Mouse (Mus musculus) retina, embryonic 14.5 days (tissue): ENCODE data around the gene Gm49450.
"Not testable (repeated sequence)": the region's sequence is repeated elsewhere in the genome, so short reads cannot be mapped to it uniquely, and the experiment has no call there.

Experiments
- DNase-seq: peaks from one replicate; pipeline ENCODE4 v3.0.0-alpha.2; 2015; ENCODE audit warnings: low spot score

Gene Gm49450

DNA sequence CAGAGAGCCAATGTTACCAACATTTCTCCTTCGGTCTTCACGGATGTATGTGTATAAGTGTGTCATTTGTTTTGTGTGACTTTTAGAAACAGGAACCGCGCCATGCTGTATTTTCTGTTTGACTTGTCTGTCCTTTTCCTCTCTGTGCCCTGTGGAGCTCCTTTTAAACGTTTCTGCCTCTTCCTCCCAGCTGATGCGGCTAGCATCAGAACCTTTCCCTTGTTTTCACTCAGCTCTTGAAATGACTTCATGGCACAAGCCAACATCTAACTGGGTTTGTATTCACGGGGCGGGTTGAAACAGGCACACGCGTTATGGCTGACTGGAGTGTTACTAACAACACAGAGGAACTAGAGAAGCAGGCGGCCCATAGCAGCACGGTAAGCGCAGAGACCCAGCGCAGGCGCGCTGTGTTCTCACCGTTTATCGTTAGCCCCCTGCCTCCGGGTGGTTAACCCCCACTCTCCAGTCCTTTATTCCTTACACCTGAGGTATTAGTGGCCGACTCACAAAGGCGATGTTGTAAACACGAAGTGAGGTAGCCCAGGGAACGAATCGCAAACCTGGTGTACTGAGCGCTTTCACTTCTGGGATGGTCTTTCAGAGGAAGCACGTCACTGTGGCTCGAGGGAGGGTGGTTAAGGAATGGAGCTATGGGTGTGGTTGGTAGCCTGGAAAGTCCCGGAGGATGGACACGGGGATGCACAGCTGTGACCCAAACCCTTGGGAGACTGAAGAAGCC is 32.1 kb upstream of the Gm49450 start:
- peak; percentile 77 for DNase-seq

DNA sequence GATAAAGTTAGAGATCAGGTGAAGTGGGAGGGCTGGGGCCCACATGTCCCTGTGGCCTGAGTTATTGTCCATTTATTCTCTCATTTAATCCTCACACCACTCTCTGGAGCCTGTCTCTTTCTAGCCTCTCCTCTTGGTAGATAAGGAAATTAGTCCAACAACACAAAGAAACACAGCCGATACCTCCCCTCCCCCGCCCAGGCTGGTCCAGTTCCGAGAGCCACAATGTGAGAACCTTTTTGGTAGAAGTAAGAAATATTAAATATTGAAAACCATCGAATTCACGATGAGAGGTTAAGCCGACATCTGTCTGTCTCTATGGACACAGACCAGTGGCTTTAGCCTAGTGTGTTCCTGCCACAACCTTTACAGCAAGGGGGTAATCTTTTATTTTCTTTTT is 31.3 kb upstream of the Gm49450 start:
- peak; percentile 57 for DNase-seq

DNA sequence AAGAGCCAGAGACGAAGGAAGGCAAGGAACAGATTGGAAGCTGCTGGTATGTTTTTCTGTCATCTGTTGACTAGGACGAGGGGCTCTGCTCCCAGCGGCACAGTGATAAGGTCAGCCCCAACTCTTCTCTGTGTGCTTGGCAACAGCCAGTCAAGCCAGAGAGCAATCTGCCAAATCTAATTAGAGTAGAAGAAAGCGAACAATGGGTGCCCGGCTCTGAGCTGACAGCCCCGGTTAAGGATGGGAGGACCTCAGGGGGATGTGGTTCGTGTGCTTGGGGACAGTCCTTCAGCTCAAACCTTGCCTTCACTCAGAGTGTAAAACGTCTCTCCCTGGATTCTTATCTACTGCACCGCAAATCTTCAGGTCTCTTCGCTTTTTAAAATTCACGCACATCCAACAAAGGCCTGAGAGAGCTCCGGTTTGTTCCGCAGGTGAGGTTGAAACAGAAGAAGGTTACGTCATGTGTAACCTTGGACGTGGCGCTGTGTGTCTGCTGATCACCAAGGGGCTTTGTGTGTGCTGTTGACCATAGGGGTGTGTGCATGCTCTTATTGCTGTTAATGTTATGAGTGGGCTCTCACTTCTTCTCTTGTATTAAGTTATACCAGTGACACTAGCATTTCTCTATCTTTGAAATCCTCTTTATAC is 30.2 kb upstream of the Gm49450 start:
- DNase-seq, result peak; percentile 98

DNA sequence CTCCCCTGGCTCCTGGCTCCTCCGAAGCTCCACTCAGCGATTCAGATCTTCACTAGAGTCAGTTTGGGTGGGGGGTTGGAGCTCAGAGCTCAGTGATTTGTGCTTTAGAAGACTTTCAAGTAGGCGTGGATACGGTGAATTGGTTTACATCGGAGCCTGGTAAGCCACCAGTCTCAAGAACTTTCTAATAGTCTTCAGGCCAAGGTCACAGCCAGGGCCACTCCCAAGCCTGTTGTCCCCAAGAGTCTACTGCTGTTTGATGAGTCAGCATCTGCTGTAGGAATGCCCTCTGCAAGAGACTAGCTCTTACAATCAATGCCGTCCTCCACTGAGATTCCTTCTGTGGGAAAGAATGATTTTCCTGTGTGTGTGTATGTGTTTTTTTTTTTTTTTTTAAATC is 28.7 kb upstream of the Gm49450 start:
- no peak for DNase-seq

DNA sequence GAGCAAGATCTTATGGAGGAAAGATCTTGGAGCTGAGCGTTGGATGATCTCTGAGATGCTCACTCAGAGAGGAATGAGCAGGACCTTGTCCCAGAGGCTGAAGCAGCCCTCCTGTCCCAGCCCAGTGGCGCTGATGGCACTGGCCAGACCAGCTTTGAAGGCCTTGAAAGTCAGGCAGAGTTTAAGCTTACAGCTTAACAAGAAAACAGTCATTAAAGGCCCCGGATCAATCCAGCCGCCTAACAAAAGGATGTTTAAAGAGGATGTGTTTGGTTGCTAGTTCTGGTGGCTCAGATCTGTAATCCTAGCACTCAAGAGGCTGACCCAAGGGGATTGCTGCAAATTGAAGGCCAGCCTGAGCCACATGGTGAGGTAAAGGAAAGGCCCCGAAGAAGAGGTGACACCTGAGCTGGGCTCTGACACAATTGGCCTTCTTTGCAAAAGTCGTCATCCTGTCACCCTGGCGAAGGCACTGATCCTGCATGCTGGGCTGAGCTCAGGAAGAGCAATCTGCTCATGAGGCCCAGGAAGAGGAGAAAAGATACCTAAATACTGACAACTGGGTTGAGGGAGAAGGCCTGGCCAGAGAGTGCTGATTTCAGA is 26.8 kb upstream of the Gm49450 start:
- peak; percentile 23 for DNase-seq

DNA sequence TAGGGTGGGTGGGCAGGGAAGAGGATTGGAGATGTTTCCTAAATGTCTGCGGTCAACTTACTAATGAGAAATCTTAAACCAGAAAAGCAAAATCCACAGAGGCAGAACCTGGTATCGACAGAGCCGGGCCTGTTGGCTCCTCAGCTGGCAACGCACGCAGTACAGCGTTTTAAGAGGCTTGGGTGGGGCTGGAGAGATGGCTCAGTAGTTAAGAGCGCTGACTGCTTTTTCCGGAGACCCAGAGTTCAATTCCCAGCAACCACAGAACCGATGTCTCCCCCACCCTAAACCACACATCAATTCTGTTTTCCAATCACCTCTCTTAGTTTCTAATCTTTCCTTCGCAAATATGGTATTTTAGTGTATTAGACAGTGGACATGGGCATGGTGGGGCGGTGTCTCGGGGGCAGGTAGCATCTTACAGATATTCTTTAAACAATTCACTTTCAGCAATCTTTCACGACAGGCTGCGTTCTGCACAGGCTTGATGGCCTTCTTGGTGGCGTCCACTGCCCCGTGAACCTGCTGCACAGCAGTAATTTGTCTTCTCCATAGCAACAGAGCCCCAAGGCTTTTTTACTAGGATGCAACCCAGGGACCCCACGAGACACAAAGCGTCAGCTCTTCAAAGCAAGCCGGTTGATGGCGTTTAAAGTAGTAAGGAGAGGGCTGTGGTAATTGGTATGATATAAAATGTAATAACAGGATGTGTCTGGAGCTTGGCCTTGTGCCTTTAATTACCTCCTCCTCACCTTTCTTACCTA is 25.2 kb upstream of the Gm49450 start:
- DNase-seq, result peak; percentile 44

DNA sequence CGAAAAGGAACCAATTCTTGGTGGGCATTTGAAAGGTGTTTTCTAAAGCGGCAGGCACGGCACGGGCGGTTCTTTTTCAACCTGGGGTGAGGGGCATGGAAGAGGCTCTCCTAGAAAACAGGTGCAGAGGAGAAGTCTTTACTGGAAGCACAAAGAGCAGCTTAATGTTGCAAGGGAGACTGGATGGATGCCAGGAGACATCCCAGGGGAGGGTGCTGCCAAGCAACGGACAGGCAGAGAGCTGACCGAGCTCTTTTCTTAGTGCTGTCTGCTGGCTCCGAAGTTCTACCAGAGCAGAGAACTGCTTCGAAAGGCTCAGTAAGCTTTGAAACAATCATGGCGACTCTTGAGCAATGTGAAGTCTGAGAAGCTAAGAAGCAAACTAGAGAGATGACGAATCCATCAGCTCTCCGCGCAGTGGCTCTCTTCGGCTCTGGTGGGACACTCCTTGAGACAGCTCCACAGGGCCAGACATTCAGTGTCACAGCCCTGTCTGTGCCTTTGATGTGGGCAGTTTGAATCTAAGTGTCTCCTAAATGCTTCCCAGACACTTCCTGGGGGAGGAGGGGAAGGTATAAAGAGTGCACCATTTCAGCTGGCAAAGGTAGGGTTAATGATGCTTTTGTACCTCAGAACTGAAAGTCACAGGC is 24.5 kb upstream of the Gm49450 start:
- peak; percentile 68 for DNase-seq

DNA sequence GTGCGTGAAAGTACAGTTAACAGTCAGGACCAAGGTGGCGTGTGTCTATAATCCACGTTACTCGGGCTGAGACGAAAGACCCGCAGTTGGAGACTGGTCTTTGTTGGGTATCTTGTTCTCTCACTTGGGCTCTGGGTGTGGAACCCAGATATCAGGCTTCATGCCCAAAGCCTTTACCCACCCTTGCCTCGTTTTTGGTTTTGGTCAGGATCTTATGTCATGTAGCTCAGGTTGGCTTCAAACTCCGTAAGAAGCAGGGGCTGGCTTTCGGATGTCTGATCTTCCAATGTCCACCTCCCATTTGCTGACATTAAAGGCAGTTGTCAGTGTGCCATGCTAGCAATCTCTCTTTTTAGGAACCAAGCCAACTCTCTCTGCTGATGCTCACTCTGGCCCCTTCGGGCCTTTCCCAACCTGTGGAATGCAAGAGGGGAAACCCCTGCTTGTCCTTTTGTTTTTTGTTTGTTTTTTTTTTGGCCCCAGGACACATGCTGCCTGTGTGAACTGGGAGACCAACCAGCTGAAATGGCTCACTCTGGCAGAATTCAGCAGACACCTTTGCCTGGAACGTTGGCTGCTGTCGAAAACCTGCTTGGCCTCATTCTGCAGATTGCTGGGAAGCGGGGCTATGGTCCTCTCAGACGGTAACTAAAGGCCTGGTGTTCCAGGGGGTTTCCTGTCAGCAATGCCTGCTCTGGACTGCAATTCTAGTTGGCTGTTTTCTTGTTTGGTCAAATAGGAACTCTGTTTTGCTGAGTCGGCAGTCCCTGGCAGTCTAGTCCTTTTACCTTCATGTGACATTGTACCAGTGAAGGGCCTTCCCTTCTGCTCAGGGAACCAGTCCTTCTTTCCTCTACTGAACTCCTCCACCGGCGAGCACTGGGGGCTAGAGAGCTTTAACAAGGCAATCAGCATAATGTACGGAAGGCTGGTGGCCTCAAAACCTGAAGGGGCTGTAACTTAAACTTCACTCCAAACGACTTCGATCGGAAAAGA is 23.7 kb upstream of the Gm49450 start:
- peak; percentile 27 for DNase-seq

DNA sequence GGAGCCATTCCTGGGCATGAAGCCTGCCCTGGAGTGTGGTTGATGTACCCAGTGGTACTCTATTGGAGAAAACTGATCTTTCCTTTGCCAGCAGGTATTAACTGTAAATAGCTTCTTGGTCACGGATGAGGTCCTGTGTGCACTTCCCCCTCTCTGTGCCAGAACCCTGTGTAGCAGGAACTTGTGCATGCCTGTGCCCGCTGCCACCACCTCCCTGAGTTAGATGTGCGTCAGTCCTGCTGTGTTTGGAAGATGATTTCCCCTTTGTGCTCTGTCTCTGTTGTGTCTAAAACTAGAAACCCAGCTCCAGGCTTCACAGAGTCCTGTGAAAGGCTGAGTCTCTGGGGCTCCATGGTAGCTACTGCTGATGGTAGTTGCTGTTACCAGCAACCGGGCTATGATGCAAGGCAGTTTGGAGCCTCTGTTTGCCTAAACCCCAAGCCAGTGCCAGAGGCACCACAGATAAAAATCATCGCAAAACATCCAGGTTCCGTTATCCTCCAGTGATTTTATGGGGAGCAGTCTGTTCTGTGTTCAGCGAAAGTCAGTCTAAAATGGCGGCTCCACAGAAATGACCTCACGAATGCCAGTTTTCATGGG is 19.8 kb upstream of the Gm49450 start:
- DNase-seq, result no peak

DNA sequence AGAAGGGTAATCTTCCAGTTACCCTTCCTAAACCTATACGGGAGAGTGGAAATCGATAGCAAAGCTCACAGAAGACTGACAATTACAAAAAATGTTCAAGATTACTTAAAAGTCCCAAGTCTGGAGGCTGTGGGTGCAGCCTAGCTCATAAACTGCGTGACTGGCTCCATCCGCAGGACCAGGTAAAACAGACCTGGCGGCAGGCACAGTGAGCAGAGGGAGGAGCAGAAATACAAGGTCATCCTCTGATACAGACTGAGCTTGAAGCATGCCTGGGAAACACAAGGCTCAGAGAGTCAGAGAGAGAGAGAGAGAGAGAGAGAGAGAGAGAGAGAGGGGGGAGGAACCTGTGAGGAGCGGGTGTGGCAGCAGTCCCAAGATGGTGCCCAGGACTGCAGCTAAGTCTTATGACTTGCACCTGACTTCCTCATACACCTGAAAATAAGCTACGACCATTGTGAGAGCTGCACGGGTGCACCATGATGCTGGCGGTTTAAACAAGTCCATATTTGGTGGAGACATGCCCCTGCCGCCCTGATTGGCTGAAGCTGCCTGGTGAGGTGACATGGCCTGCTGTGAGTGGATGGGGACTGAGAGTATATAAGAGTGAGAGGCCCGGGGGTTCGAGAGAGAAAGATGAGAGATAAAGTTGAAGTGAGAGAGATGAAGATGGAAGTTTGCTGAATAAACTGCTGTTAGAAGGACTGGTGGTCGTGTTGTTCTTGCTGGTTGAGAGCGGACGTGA is 18.4 kb upstream of the Gm49450 start:
- DNase-seq, result not testable (repeated sequence)

DNA sequence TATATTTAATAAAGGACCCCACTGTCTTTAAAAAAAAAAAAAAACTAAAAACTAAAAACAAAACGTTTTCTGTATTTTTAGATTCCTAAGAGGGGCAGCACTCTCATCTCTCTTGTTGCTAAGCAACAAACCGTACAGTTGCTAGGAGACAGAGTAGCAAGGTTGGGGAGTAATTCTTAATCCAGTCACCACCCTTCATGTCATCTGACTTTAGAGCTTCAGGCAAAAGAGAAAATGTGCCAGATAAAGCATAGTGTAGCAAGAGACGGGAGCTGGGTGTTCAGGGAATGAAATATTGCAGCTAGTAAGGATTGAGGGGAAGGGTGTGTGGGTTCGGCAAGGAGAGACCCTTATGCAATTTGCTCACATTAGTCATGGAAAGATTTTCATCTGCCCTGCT is 17.8 kb upstream of the Gm49450 start:
- DNase-seq, result peak; percentile 45

DNA sequence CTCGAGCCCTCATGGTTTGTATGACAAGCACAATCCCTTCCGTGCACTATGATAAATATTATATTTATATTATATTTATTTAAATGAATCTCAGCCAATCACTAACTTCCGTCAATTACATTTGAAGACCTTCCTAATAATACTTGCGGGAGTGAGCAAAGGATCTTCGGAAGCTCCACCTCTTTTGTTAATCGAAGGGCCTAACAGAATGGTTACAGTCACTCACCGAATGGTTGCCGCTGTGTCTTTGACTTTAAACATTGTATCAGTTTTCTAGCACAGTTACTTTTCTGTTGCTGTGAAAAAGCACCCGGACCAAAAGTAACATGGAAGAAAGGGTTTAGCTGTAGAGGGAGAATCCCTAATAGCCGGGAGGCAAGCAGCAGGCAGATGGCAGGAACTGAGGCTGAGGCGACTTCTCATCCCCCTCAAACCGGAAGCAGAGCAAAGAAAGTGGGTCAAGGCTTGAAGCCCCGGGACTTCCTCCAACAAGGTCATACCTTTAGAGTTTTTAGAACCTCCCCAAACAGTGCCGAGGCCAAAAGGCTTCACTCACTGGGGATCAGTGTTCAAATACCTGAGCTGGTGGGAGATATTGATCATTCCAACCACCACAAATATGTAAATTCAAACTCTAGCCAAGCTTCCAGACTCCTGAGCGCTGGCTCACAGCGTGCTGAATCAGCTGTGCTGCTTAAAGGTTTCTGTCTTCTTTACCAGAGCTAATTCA is 16.2 kb upstream of the Gm49450 start:
- DNase-seq, result peak; percentile 72

DNA sequence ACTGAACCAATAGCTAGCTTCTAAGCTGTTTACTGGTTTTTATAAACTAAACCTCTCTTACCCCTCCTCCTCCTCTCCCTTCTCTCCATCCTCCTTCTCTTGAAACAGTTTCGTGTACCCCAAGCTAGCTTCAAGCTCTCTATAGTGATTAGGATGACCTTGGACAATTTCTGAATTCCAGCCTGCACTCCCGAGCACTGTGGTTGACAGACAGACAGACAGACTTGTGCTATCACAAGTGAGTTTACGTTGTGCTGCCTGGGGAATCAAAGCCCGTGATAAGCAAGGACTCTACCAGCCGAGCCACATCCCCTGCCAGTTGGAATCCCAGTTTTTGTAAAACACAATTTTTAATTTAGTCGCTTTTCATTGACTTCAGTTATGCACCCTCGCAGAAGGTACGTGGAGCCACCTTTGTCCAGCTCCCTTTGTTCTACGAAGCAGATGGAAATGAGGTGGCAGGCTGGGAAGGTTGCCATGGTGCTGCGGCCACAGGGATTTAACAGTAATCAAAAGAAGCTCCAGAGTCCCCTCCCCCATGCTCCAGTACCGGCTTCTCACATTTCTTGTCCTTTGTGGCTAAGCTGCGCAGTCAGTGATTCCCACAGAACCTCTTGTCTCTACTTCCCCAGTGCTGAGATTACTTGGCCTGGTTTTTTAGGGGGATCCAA is 15.5 kb upstream of the Gm49450 start:
- DNase-seq, result peak; percentile 96

DNA sequence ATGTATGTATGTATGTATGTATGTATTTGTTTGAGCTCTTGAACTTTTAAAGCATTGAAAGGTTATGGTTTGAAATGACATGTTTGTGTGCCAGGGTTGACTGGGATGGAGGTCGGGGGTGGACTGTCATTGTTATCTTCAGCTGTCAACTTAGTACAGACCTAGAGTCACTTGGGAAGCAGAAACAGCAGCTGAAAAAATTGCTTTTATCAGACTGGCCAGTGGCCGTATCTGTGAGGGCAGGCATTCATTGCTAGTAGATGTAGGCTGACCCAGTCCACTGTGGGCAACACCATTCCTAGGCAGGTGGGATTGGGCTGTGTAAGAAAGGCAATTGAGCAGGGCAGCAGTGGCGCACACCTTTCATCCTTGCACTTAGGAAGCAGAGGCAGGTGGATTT is 6.2 kb upstream of the Gm49450 start:
- no peak for DNase-seq

DNA sequence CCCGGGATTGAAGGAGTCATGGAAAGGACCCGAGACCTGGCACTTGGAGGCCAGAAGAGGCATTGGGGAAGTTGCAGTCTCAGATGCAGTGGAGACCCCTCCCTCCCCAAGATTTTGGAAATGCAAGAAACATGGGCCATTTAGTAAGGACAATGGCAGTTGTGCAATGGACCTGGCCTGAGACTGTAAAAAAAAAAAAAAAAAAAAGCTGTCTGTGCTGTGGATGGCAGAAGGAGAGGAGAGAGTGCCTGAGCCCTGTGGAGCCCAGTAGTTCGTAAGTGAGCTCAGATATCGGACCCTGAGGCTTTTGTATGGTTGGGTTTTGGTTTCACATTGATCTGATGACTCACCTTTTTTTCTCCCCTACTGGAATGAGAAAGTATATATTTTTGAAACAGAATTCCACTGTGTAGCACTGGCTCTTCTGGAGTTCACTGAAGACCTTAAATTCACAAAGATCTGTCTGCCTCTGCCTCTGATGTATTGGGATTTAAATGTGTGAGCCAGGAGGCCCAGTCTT is 5.6 kb upstream of the Gm49450 start:
- DNase-seq, result no peak

DNA sequence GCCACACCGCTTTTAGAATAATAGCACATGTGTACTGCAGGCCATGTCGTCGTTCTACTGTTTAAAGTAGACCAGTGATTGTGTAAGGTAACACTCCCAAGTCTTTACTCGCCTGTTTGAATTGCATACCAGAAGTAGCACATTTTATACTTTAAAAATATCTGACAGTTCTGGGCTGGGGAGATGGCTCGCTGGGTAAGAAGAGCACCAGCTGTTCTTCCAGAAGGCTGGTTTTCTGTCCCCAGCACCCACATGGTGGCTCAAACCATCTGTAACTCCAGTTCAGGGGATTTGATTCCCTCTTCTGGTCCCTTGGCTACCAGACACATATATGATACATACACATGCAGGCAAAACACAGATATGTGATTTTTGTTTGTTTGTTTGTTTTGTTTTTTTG is 4.1 kb upstream of the Gm49450 start:
- DNase-seq, result no peak

DNA sequence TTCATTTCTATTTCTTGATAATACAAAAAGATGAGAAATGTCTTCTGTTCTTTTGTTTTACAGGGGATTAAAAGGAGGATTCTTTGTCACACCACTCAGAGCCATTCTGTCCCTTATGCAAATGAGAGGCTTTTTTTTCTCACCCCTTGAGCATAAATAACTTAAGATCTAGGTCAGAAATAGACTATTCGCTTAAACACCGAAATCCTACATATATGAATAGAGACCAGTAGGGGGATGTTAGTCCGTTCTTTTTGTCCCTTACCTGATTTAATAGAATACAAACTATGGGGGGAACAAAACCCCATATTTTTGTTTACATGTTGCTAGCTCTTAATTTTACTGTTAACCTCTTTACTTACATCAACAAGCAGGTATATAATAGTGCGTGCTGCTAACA is 2.6 kb upstream of the Gm49450 start:
- no peak for DNase-seq

DNA sequence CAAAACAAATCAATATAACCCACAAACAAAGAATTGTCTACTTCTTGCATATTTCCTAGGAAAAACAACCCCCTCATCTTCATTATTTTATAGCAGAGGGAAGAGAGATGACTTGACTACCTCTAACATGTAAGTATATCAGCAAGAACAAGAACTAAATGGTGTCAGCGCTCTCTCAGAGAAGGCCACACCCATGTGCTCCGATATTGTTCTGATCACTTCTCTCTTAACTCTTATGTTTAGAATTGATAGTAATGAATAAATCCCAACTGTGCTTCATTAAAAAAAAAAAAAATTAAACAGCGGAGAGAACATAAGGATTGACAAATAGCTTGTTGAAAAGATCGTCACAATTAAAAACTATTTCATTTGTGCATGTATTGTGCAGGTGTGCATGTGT is 2.0 kb upstream of the Gm49450 start:
- DNase-seq, result no peak
